Mouse (Mus musculus) midbrain, embryonic 11.5 days (tissue): ENCODE results near the gene Ubap2l. TPM values are rescaled to one million over a fixed set of nuclear protein-coding genes. Genes with fewer than 3 reads are reported as not detected.

ENCODE experiments used
- ATAC-seq: fragments of 200-750 bp; cut with Nextera tagmentation; 2 replicates; pipeline ENCODE4 v1.8.0; 2017; ENCODE audit warnings: moderate TSS enrichment, moderate library complexity; ENCODE audit not compliant: low FRiP score
- DNase-seq: peaks from one replicate; pipeline ENCODE4 v3.0.0; 2015; ENCODE audit warnings: low spot score; ENCODE audit errors: missing footprints
- H3K27ac ChIP-seq: fragments of 300-500 bp; sonication (generic); 2 replicates; pipeline ENCODE4 v1.5.1; 2014; ENCODE audit warnings: low read depth, low read length
- H3K27me3 ChIP-seq: fragments of 300-500 bp; sonication (generic); 2 replicates; pipeline ENCODE4 v1.6.1; 2014; ENCODE audit warnings: mild to moderate bottlenecking, low read length, moderate library complexity, mixed read lengths; ENCODE audit not compliant: control insufficient read depth, insufficient read depth
- H3K36me3 ChIP-seq: fragments of 300-500 bp; sonication (generic); 2 replicates; pipeline ENCODE4 v1.6.1; 2014; ENCODE audit warnings: mild to moderate bottlenecking, low read length, moderate library complexity, mixed read lengths; ENCODE audit not compliant: control insufficient read depth, insufficient read depth
- H3K4me1 ChIP-seq: fragments of 300-500 bp; sonication (generic); 2 replicates; pipeline ENCODE4 v1.6.1; 2014; ENCODE audit warnings: low read length; ENCODE audit not compliant: control insufficient read depth, insufficient read depth
- H3K4me2 ChIP-seq: fragments of 300-500 bp; sonication (generic); 2 replicates; pipeline ENCODE4 v1.6.1; 2014; ENCODE audit warnings: mild to moderate bottlenecking, moderate library complexity
- H3K4me3 ChIP-seq: fragments of 300-500 bp; sonication (generic); 2 replicates; pipeline ENCODE4 v1.5.1; 2014; ENCODE audit warnings: low read depth, low read length
- H3K9ac ChIP-seq: fragments of 300-500 bp; sonication (generic); 2 replicates; pipeline ENCODE4 v1.6.1; 2014; ENCODE audit warnings: low read length
- H3K9me3 ChIP-seq: fragments of 300-500 bp; sonication (generic); 2 replicates; pipeline ENCODE4 v1.6.1; 2016; ENCODE audit warnings: low read length; ENCODE audit not compliant: control insufficient read depth
- WGBS: fragments of 180-500 bp; shearing (Covaris S2); extraction: QIAGEN DNeasy Blood & Tissue Kit; methylation state at CpG from one replicate; pipeline ENCODE4 v1.1.7; 2014; 5-methylcytosine and 5-hydroxymethylcytosine counted together
- polyA plus RNA-seq: library from polyadenylated mRNA; unstranded; fragments of >200 nt; fragmentation: Nextera tagmentation; extraction: Ambion mirVana; gene quantifications from 2 replicates; pipeline ENCODE4 v1.2.1, GENCODE M21; 2014

The Ubap2l gene
- polyA plus RNA-seq, 1 experiment from 2014 or later = 218 TPM

GRCm38 (mm10) chr3:90049691-90050090 is 2.7 kb downstream of the Ubap2l start:
- H3K4me3 ChIP-seq = no peak overlapping the region
- ATAC-seq (no peak), DNase-seq (no peak)
- peaks cover 6% of the 10 kb centered on the region; the same call in 1 of the 2 replicates for H3K36me3 ChIP-seq
- no peak overlapping the region for H3K27ac ChIP-seq
- no peak overlapping the region for H3K4me2 ChIP-seq
- no peaks in the 10 kb centered on the region for H3K9me3 ChIP-seq
- no peaks in the 10 kb centered on the region for H3K27me3 ChIP-seq
- H3K9ac ChIP-seq = no peak overlapping the region
- H3K4me1 ChIP-seq = peaks cover 22% of the 10 kb centered on the region
- WGBS = 80% methylated on average over 3 of the region's 3 CpGs

GRCm38 (mm10) chr3:90036263-90036662 is 16.2 kb downstream of the Ubap2l start:
- ATAC-seq (no peak), DNase-seq (no peak)
- H3K9ac ChIP-seq = no peak overlapping the region
- no peak overlapping the region for H3K27ac ChIP-seq
- no peaks in the 10 kb centered on the region for H3K4me1 ChIP-seq
- peaks cover 16% of the 10 kb centered on the region for H3K36me3 ChIP-seq
- no peaks in the 10 kb centered on the region for H3K27me3 ChIP-seq
- no peak overlapping the region for H3K4me3 ChIP-seq
- no peak overlapping the region for H3K4me2 ChIP-seq
- no peaks in the 10 kb centered on the region for H3K9me3 ChIP-seq
- WGBS = 97% methylated on average over 1 of the region's 1 CpGs

- Histone ChIP-seq H3K4me2 (no peak overlapping the region), H3K27ac (no peak overlapping the region), H3K4me1 (no peaks in the 10 kb centered on the region), H3K9me3 (no peaks in the 10 kb centered on the region), H3K27me3 (no peaks in the 10 kb centered on the region), H3K4me3 (no peak overlapping the region), H3K36me3 (peaks cover 19% of the 10 kb centered on the region), H3K9ac (no peak overlapping the region)
- WGBS = 88% methylated on average over 2 of the region's 2 CpGs
- no peak for ATAC-seq
- no peak for DNase-seq
Observed at GRCm38 (mm10) chr3:90034653-90035052, 17.8 kb downstream of the Ubap2l start.

- Histone ChIP-seq H3K4me2 (no peak overlapping the region), H3K36me3 (peaks cover 49% of the 10 kb centered on the region), H3K27me3 (no peaks in the 10 kb centered on the region), H3K4me3 (no peak overlapping the region), H3K27ac (no peak overlapping the region), H3K9ac (no peak overlapping the region), H3K4me1 (no peaks in the 10 kb centered on the region), H3K9me3 (no peaks in the 10 kb centered on the region)
- WGBS = 94% methylated on average over 4 of the region's 4 CpGs
- ATAC-seq (no peak), DNase-seq (no peak)
Observed at GRCm38 (mm10) chr3:90016626-90017025, 35.8 kb downstream of the Ubap2l start.

GRCm38 (mm10) chr3:90010291-90010690 is 42.1 kb downstream of the Ubap2l start:
- H3K36me3 ChIP-seq = peaks cover 39% of the 10 kb centered on the region

GRCm38 (mm10) chr3:90004091-90004796 is 48.2 kb downstream of the Ubap2l start:
- H3K27me3 ChIP-seq = no peaks in the 10 kb centered on the region
- H3K4me1 ChIP-seq = no peaks in the 10 kb centered on the region; the same call in 1 of the 2 replicates
- no peak overlapping the region for H3K27ac ChIP-seq
- H3K9ac ChIP-seq = no peak overlapping the region
- H3K4me2 ChIP-seq = no peak overlapping the region
- DNase-seq = no peak
- no peaks in the 10 kb centered on the region for H3K9me3 ChIP-seq
- ATAC-seq = no peak
- H3K36me3 ChIP-seq = peaks cover 14% of the 10 kb centered on the region
- no peak overlapping the region for H3K4me3 ChIP-seq
- WGBS = 82% methylated on average over 3 of the region's 3 CpGs

More at GRCm38 (mm10) chr3:90010291-90010690, 42.1 kb downstream of the Ubap2l start:
- whole genome bisulfite sequencing = 95% methylated on average over 2 of the region's 2 CpGs
- Histone ChIP-seq H3K27me3 (no peaks in the 10 kb centered on the region), H3K9ac (no peak overlapping the region), H3K4me1 (no peaks in the 10 kb centered on the region), H3K27ac (no peak overlapping the region), H3K9me3 (no peaks in the 10 kb centered on the region), H3K4me3 (no peak overlapping the region), H3K4me2 (no peak overlapping the region)
- ATAC-seq (no peak), DNase-seq (no peak)

- Histone ChIP-seq H3K27ac (no peak overlapping the region), H3K9me3 (no peaks in the 10 kb centered on the region), H3K4me3 (no peak overlapping the region), H3K9ac (peak overlapping the region; percentile 83; the same call in 1 of the 2 replicates), H3K4me1 (no peaks in the 10 kb centered on the region; the same call in 1 of the 2 replicates), H3K36me3 (peaks cover 4% of the 10 kb centered on the region; the same call in 1 of the 2 replicates), H3K4me2 (no peak overlapping the region), H3K27me3 (no peaks in the 10 kb centered on the region)
- no peak for DNase-seq
- ATAC-seq = no peak
- WGBS = 91% methylated on average over 4 of the region's 4 CpGs
Observed at GRCm38 (mm10) chr3:89999830-90000229, 52.6 kb downstream of the Ubap2l start.

GRCm38 (mm10) chr3:89999090-89999489 is 53.3 kb downstream of the Ubap2l start:
- Histone ChIP-seq H3K4me2 (peak overlapping the region; percentile 73), H3K27ac (peak overlapping the region; percentile 46), H3K36me3 (peaks cover 4% of the 10 kb centered on the region; the same call in 1 of the 2 replicates), H3K27me3 (no peaks in the 10 kb centered on the region), H3K9me3 (no peaks in the 10 kb centered on the region), H3K4me3 (peak overlapping the region; percentile 71), H3K4me1 (no peaks in the 10 kb centered on the region; the same call in 1 of the 2 replicates), H3K9ac (peak overlapping the region; percentile 83)
- DNase-seq (no peak), ATAC-seq (peak; percentile 58)
- WGBS = 22% methylated on average over 8 of the region's 8 CpGs

GRCm38 (mm10) chr3:89998612-89999054 is 53.8 kb downstream of the Ubap2l start, which contains the start of gene Hax1:
Gene Hax1 (minus strand): TSS chr3:89998780.
- Histone ChIP-seq H3K9me3 (no peaks in the 10 kb centered on the region), H3K4me3 (peak within 1 kb of the TSS; percentile 71), H3K36me3 (peaks cover 4% of the 10 kb centered on the region; the same call in 1 of the 2 replicates), H3K9ac (peak within 1 kb of the TSS; percentile 83), H3K27me3 (no peaks in the 10 kb centered on the region), H3K27ac (peak within 1 kb of the TSS; percentile 46), H3K4me2 (peak within 1 kb of the TSS; percentile 73), H3K4me1 (no peaks in the 10 kb centered on the region; the same call in 1 of the 2 replicates)
- DNase-seq (peak; percentile 100), ATAC-seq (peak; percentile 93)
- WGBS = under 1% methylated on average over 26 of the region's 26 CpGs
